Mouse (Mus musculus): ENCODE measurements at regions not wholly inside any gene's neighbourhood (a gene's known extent, or its start where the extent isn't known, plus 50 kb on each side); places are given as distances from the start of the nearest gene placed in this dataset.

DNA sequence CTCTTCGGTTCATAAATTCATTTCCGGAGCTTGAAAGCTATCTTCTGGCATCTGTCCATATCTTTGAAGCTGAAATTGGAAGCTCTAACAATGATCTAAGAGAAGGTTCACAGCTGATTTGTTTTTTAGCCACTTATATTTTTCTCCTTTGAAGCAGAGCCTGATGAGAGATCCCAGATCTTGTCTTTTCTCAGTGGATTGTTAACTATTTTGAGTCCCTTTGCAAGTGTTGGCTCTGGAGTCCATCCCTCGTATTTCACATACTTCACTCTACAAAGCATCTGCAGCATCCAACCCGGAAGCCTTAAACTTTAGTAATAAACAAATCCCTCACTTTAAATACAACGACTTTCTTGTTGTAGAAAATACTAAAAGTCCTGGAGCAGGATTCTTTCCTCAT lies 85.6 kb upstream of the Grik1 start:
- TF ChIP-seq CTCF (IDR thresholded peaks at IDR 0.05) (no peak), POLR2A (IDR thresholded peaks at IDR 0.05; ENCODE audit: insufficient read depth, low read depth, low read length) (no peak)
